In genomic region chr9:20749213-20749612, GRCm38 (mm10) we compare ENCODE assay signal across 1 mouse cellular context.
A peak's percentile ranks its signal among the peaks of the same experiment; 100 is the strongest.
TF ChIP-seq lines count a peak whose summit lies in the region.

No protein-coding gene starts in this region.

TF ChIP-seq in MEL, 35 proteins besides CTCF, POLR2A, EP300 and RAD21 (continued from another document):
- TF ChIP-seq ZC3H11A (IDR thresholded peaks at IDR 0.05; ENCODE audit: low read depth, low read length) (no peak; the same call in 1 of the 2 replicates), HCFC1 (IDR thresholded peaks at IDR 0.05; ENCODE audit: low read depth, low read length) (peak; percentile 65; the same call in 1 of the 2 replicates), TAL1 (IDR thresholded peaks at IDR 0.05; ENCODE audit: low read length) (no peak), ZMIZ1 (IDR thresholded peaks at IDR 0.05; ENCODE audit: low read depth, low read length) (peak; percentile 62; the same call in 1 of the 2 replicates), ZKSCAN1 (IDR thresholded peaks at IDR 0.05; ENCODE audit: low read depth, low read length) (no peak), MAZ (IDR thresholded peaks at IDR 0.05; ENCODE audit: low read depth, low read length) (no peak; the same call in 1 of the 2 replicates), CHD1 (IDR thresholded peaks at IDR 0.05; ENCODE audit: low read depth, low read length) (no peak), GATA1 (IDR thresholded peaks at IDR 0.05; ENCODE audit: low read depth, low read length) (peak; percentile 75), SMC3 (IDR thresholded peaks at IDR 0.05; ENCODE audit: low read depth, low read length) (no peak), SIN3A (IDR thresholded peaks at IDR 0.05; ENCODE audit: low read length) (peak; percentile 76), POLR2AphosphoS5 (IDR thresholded peaks at IDR 0.05; ENCODE audit: borderline replicate concordance, low read depth, low read length) (no peak), NELFE (IDR thresholded peaks at IDR 0.05; ENCODE audit: low read depth, low read length) (no peak; the same call in 1 of the 2 replicates), GABPA (IDR thresholded peaks at IDR 0.05; ENCODE audit: low read depth, low read length) (no peak), KAT2A (conservative IDR thresholded peaks at IDR 0.05; ENCODE audit: low read depth, low read length) (no peak)
